Mouse (Mus musculus) C2C12 (cell line): ENCODE results near the gene Eps8l3.

Experiments
- CEBPB ChIP-seq: IDR thresholded peaks from one replicate; pipeline ENCODE4 v1.6.1; 2011; ENCODE audit warnings: low read depth, mild to moderate bottlenecking, control low read depth, moderate library complexity
- CTCF ChIP-seq: IDR thresholded peaks from one replicate; pipeline ENCODE4 v1.5.1; 2011; ENCODE audit not compliant: control insufficient read depth, insufficient read depth, insufficient read length
- FOSL1 ChIP-seq: IDR thresholded peaks from one replicate; pipeline ENCODE4 v1.8.0; 2011; ENCODE audit warnings: mild to moderate bottlenecking, low read length; ENCODE audit not compliant: poor library complexity, insufficient read depth, severe bottlenecking
- MYOD1 ChIP-seq: IDR thresholded peaks from one replicate; pipeline ENCODE4 v1.6.1; 2011; ENCODE audit warnings: low read depth; ENCODE audit not compliant: control insufficient read depth, insufficient read length

DNA sequence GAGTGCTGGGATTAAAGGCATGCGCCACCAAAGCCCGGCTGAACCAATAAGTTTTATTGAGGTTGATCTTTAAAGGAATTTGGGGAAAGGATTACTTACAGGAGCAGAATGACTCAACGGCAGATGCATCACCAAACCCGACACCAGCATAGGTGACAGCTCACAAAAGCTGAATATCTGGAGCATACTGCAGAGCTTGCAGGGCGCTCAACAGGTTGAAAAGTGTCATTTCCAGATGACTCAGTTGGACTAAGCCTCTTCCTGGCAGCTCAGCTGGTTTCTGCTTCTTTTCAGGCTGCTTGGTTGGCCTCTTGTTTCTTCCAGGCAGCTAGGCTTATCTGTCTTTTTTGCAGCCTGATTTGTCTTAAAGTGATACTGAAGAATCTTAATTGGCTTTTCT lies 41.7 kb upstream of the Eps8l3 start:
- TF ChIP-seq CTCF: no peak
- TF ChIP-seq MYOD1: no peak
- TF ChIP-seq FOSL1: peak; percentile 7
- no peak for TF ChIP-seq CEBPB
